8 mouse cellular contexts compared by ENCODE assay signal in genomic region chr1:88790674-88791073, GRCm38 (mm10).
"Had no signal": no experiment of that assay in that cellular context is flagged by ENCODE, and none has a peak within 500 bp of the region (broad histone marks: within the 10 kb centered on the region; RNA-seq: fewer than 3 reads in every experiment).

No protein-coding gene starts in this region.

- DNase-seq: liver, postnatal 0 days; lung, adult 2 months; lung, postnatal 14 days; lung, postnatal 36 days; right cerebral cortex, postnatal 14 days; thymus, adult 2 months; thymus, postnatal 25 days; thymus, postnatal 4 days had no signal
